Mouse (Mus musculus): ENCODE data around the gene Fkbpl.

Fkbpl gene

DNA sequence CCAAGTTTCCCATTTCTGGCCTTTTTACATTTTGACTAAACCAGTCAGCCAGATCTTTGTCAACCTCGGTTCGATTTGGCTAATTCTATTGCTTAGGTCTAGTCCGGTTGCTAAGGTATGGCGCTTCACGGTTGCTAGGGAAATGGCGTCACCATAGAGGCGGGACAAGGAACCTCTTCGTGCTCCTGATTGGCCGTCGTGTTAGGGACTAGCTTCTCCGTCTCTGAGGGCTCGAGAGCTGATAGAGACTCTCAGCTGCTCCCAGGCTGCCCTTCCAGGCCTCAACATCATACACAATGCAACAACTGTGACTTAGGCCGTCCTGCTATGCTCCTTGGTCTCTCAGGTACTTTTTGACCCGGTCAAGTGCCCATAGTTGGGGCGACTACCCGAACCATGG is at the start of gene Fkbpl:
Gene Fkbpl (plus strand): TSS at position 157 of the 400 bp plus-strand sequence.
- DNase-seq (ENCODE audit: low read depth, low spot score), result peak; percentile 98

DNA sequence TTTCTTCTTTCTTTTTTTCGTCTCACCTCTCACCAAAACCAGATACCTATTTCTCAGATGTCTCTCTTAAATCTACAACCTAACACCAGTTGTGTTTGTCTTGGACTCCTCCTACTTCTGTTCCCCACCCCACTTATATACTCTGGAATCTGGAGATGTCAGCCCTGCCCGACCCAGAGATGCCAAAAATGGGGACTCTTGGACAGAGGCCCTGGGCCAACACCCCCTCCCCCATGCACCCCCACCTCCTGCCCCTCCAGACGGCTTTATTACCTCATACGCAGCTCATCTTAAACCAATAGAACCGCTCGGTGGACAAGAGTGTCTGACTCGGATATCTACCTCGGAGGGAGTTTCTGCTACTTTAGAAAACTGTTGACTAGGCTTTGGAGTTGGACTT is 48.5 kb upstream of the Fkbpl start:
- no peak for DNase-seq (ENCODE audit: low read depth, low spot score)

DNA sequence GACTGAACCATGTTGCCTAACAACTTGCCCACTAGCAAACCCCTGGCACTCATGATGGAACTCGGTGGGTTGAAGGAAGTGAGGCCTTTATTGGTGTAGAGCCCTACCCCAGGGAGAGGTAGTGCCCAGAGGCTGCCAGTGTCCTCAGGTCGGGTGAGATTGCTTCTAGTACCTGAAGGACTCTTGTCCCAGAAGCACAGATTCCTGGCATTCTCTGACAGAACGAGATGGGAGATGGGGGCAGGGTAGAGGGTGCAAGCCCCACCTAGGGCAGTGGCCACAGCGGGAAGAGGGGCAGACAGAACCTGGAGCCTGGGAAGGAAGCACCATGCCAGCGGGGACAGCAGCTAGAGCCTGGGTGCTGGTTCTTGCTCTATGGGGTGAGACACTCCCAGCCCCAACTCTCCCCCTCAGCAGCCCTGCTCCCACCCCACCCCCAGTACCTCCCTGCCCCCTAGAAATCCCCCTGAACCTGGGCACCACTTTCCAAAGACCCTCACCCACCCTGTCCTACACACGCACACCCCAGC is 46.9 kb upstream of the Fkbpl start, which contains the start of gene Ager:
Gene Ager (plus strand): TSS at position 297 of the 530 bp plus-strand sequence.
- no peak for DNase-seq (ENCODE audit: low read depth, low spot score)

DNA sequence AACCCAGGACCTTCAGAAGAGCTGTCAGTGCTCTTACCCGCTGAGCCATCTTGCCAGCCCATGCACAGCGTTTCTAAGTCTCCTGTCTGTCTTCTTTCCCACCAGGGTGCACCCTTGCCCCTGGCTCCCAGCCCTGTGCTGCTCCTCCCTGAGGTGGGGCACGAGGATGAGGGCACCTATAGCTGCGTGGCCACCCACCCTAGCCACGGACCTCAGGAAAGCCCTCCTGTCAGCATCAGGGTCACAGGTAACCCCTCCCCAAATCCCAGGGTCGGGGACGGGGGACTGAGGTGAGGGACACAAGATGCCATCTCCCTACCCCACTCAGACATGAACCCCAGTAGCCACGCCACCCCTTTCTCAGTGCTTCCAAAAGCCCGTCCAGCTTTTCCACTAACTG is 44.7 kb upstream of the Fkbpl start:
- DNase-seq (ENCODE audit: low read depth, low spot score), result no peak

DNA sequence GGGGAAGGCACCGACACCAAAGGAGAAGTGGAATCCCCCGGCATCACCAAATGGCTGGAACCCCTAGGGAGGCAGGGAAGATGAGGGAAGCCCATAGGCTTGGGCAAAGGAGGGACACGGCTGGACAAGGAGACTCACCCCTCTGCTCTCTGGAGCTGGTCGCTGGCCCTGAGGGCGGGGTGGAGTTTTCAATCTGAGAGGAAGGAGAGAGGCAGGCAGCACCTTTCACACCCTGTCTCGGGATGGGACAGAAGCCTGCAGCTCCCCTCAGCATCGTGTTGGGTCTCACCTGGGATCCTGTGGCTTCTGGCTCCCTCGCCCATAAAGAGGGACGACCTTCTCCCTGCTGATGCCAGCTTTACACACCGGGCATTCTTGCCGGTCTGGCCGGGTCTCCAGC is 42.8 kb upstream of the Fkbpl start:
- DNase-seq (ENCODE audit: low read depth, low spot score), result no peak

DNA sequence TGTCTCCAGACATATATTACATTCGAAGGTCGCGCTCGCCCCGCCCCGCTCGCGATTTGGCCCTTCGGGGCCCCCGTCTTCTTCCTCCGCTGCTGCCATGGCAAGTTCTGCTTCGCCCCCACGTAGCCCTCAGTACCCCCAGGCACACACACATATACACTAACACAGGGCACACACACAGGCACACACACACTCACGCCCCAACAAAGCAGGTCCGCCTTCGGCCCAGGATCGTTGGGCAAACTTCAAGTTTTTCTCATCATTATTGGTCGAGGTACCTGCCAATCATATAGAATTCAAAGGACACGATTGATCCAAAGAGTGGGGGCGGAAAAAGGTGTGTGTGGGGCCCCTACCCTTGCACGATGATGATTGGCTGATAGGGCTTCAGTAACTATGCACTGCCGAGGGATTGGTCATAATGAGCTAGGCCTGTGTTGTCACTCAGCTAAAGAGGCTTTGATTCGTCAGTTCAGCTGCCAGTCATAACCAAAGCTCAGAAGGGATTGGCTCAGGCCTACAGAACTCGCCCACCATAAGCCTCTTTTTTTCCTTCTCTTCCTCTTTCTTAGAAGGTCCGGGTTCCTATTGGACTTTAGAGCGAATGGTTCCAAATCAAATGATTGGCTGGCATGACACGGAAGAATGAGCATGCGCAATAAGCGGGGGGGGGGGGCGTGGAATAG is 41.0 kb upstream of the Fkbpl start, which contains the start of gene Rnf5:
Gene Rnf5 (minus strand): TSS at position 316 of the 686 bp plus-strand sequence.
- peak; percentile 100 for DNase-seq (ENCODE audit: low read depth, low spot score)

DNA sequence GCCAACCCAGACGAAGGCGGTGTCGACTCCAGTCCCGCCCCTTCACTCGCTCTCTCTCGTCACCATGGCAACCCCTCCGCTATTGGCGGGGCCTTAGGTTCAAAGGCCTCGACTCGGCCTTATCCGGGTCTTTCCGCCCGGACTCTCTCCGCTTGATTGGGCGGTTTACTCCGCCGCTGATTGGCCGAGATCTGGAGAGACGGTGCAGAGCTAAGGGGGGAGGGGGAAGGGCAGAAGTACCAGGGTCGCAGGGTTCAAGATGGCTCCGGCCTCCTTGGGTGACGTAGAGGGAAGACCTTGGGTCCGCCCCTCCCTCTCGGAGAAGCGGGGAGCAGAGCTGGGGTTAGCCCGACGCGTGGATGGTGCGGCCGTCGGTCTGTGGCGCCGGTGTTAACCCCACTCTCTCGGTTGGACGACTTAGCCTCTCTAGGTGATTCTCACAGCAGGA is 40.5 kb upstream of the Fkbpl start, which contains the start of gene Agpat1:
Gene Agpat1 (plus strand): TSS at position 202 of the 448 bp plus-strand sequence.
- DNase-seq (ENCODE audit: low read depth, low spot score), result peak; percentile 99

DNA sequence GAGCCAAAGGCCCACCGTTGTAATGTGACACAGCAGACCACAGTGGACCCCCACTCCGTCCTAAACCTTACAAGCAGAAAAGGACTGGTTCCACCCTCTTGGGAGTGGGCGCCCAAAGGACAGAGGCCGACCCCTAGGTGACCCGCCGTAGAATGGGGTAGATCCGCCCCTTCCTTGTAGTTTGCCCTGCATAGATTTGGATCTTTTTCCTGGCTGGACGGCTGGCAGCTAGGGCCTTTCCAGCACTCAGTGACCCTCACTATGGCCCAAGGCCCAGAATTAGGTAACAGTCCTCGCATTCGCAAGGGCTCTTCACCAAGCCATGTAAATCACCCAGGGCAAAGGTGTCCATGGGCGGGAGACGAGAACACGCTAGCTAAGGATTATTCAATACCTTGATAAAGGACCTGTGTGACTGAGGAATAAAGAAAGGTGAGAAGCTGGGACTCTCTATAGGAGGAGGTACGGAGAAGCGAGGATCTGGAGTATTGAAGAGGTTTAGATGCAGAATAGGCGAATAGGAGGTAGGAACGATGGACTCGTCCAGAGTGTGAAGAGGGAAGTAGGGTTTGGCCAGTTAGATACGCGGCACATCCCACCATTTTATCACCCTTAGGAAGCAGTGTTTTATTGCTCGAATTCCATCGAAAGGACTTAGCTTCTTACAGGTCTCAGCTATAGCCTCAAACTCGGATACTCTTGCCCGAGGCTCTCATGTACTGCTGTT is 39.9 kb upstream of the Fkbpl start:
- peak; percentile 41 for DNase-seq (ENCODE audit: low read depth, low spot score)

DNA sequence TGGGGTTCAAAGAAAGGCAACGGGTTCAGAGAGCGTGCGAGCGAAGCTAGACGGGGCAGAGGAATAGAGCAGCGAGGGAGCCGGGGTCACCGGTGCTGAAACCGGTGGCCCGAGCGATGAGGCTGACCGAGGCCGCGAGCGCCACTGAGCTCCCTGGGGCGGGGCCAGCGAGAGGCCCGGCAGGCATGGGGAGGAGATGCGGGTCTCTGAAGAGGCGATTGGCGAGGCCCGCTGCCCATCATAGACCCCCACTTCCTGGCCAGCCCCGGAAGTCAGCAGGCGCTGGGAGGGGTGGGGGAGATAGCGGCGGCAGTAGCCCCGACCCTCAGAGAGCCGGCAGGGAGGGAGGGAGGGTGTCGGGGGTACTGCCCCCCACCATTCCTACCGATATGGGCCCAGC is 39.0 kb upstream of the Fkbpl start:
- DNase-seq (ENCODE audit: low read depth, low spot score), result peak; percentile 95

DNA sequence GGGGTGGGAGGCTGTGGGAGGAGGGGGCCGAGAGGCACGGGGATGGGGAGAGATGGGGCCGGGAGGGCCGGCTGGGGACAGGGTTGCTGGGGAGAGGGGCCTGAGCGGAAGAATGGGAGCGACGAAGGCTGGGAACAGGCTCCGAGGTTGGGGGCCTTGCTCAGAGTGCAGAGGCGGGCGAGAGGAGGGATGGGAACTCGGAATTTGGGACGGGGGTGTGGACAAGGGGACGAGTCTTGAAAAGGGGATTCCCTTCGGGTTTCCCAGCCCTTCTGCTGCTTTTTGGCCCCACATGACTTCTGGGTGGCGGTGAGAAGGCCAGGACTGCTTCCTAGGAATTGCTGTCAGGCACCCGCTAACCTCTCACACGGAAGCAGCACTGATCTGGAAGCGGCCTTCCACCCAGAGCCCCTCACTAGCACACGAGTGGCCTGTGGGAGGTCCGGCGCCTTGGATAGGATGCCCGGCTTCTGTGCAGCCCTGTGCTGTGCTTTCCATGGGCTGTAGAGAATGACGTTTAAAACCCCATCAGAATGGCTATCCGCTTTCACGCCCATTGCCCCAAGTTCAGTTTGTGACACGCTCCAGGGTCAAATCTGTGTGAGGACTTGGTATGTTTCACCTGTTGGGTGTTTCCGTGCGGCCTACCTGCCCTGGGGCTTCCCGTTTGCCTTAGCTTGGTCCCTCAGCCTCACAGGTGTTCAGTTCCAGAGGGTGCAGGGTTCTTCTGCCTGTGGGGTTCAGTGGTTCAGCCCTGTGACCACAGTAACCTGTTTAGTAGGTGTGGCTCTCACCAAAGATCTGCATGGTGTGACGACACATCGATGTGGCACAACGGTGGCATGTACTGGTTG is 38.2 kb upstream of the Fkbpl start:
- peak; percentile 44 for DNase-seq (ENCODE audit: low read depth, low spot score)

DNA sequence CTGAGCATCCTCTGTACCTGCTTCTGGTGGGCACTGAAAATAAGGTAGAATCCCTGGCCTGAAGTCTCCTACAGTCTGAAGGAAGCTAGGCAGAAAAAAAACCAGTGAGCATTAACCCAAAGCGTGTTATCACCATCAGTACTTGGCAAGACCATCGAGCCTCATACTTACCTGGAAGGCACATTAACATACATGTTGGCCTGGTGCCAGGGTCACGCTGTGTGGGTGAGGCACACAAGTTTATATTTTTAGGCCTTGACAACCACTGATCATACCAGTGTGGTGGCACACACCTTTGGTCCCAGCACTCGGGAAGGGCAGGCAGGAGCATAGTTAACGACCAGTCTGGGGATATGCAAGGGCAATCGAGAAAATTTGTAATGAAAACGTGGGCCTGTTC is 36.6 kb upstream of the Fkbpl start:
- DNase-seq (ENCODE audit: low read depth, low spot score), result no peak

DNA sequence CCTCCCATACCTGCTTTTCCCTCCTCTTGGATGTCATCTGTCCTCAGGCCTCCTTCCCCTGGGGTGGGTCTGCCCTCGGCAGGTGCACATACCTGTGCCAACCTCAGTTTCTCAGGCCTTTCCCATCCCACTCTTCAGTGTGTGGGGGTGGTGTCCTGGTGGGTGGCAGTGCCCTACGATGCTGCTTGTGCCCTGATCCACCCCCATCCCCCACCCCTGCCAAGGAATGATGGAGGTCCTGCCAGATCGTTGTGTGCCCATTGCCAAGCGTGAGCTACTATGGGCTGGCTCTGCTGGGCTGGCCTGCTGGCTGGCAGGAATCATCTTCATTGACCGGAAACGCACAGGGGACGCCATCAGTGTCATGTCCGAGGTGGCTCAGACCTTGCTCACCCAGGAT is 33.5 kb upstream of the Fkbpl start:
- DNase-seq (ENCODE audit: low read depth, low spot score), result no peak

DNA sequence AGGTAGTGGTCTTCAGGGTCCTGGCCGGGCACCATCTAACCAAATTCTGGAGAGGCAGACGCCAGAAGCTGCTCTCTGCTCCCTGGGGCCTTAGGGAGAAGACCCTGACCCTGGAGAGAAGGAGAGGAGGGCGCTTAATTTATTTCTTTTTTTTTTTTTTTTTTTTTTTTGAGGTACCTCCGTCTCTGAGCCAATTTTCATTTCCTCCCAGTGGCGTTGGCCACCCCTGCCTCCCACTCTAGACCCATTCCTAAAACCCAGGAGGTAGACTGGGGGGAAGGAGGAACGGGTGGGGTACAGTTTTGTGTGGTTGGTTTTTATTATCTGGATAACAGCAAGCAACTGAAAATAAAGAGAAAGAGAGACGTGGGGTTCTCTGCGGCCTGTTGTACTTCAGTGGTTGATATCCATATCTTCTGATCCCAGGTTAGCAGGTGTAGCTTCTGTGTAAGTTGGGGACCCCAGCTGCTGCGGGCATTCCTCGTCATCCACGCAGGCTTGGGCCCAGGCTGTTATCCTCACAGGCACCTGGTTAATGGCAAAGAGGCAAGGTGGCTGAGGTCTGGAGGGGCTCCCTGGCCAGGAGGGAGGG is 31.4 kb upstream of the Fkbpl start:
- DNase-seq (ENCODE audit: low read depth, low spot score), result no peak

DNA sequence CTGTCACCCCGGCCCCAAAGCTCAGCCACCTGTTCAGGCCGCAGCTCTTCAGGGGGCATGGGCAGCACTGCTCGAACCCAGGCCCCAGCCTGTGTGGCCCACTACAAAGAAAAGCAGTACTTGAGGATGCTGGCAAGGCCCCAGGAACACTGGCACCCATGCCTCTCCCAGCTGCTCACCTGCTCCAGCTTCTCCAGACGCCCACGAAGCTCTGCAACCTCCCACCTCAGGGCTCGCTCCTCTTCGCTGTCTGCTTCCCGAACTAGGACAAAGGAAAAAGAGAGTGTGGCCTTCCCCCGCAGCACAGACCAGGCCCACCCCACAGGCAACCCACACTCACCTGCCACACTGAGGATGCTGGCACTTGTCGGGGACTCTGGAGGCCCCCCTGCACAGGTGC is 30.7 kb upstream of the Fkbpl start:
- no peak for DNase-seq (ENCODE audit: low read depth, low spot score)

DNA sequence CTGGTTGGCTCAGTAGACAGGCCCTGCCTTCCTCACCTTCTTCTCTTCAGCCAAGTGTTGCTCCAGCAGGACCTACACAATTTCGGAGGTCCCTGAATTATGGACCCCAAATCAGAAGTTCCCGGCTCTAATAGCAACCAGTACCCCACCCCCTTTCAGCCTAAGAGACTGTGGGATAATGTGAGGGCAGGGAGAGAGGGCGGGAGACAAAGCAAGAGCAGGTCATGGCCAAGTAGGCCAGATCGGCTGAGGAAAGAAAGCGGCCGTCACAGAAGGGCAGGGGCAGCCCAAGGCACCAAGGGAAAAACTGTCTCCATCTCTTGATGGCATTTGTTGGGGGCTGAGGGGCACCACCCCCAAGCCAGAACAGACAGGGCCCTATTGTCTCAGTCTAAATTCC is 28.7 kb upstream of the Fkbpl start, which contains the start of gene Egfl8:
Gene Egfl8 (minus strand): TSS at position 101 of the 400 bp plus-strand sequence.
- DNase-seq (ENCODE audit: low read depth, low spot score), result no peak

DNA sequence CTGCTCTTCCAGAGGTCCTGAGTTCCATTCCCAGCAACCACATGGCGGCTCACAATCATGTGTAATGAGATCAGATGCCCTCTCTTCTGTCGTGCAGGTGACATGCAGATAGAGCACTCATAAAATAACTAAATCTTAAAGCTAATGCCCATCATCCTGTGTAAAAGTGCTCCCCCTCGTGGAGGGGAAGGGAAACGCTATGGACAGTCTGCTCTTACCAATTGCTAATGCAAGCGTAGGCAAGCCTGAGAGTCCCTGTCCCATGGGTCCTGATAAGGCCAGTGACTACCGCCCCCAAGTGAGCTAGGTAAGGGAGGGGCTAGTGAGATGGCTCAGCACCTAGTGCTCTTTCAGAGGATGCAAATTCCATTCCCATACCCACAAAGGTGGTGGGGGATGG is 25.6 kb upstream of the Fkbpl start:
- DNase-seq (ENCODE audit: low read depth, low spot score), result peak; percentile 89

DNA sequence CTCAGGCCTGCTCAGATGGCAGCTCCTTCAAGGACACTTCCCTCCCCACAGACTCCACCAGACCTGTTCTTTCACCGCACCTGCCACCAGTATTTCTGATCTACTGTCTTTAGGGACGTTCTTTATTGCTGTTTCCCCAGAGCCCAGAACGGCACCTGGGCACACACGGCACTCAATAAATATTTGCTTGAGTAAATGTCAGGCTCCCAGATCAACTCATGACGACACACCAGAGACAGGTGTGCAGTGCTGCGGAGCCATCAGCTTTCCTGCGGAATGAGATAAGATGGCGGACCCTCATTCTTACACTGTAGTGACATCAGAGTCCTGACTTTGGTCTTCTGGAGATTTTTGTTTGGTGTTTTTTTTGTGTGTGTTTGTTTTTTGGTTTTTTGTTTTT is 23.6 kb upstream of the Fkbpl start:
- DNase-seq (ENCODE audit: low read depth, low spot score), result no peak

DNA sequence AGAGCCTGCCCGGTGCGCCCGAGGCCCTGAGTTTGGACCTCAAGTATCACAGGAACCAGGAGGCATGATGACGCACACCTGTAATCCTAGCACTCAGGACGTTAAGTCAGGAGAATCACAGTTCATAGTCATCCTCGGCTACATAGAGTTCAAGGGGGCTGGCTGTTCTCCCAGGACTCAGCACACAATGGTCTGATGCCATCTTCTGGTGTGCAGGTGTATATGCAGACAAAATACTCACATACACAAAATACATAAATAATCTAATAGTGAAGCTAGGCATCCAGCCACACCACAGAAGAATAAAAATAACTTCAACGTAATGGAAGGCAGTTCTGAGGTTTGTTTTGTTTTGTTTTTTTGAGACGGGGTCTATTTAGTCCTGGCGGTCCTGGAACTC is 21.4 kb upstream of the Fkbpl start:
- no peak for DNase-seq (ENCODE audit: low read depth, low spot score)

DNA sequence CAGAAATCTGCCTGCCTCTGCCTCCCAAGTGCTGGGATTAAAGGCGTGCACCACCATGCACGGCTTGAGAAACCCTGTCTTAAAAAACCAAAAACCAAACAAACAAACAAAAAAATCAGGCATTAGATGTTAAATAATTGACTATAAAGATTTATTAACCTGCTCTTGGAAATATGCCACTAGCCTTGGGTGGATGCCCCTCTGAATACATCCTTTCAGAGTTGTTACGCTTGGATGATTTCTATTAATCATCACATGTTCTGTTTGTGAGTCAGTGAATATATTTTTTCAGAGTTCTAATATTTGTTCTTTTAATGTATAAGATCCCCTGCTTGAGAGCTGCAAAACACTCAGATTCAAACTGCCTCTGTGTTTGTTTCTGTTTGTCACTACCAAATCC is 19.6 kb upstream of the Fkbpl start:
- no peak for DNase-seq (ENCODE audit: low read depth, low spot score)

DNA sequence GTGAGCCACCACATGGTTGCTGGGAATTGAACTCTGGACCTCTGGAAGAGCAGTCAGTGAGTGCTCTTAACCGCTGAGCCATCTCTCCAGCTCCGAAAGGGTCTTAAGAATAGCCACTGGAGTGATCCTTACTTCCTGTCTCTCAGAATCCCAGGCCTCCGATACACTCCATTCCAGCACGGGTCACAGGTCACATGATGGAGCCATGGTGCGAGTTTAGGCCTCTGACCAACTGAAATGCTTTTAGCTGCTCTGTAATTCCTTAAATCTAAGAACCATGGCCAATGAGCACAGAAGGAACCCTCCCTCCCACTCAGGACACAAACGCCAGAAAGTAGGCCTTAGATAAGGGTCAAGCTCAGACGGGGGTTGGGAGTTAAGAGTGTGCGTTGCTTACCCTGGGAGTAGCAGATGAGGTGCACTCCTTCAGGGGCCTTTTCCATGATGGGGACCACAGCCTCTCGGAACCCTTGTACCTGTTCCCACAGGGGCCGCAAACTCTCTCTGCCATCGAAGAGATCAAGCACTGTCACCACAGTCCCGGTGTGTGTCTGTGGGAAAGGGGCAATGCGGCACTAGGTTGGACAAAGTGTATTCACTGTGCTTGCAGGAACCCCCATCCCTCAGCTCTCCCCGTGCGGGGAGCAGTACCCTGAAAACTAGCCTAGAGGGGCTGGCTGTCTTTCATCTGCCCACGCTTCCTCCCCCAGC is 18.3 kb upstream of the Fkbpl start:
- DNase-seq (ENCODE audit: low read depth, low spot score), result no peak

DNA sequence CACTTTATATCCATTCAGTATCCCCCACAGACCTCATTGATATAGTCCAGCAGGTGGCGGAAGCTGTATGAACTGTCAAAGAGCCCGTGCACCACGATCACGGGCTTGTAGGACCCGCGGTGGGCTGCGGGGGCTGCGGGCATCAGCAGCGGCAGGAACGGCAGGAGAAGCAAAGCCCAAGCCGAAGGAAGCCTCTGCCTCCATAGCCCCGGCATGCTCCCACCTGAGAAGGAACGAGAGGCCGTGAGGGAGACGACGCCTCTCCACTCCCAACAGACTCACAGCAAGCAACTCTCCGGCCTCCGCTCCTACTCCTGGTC is 17.8 kb upstream of the Fkbpl start:
- peak; percentile 64 for DNase-seq (ENCODE audit: low read depth, low spot score)

Data from CD4-positive, CD25-positive, alpha-beta regulatory T cell, adult 2 months (primary cell).